Mouse (Mus musculus) limb, embryonic 12.5 days (tissue): ENCODE measurements around the gene H2-M10.1. TPM values are rescaled to one million over a fixed set of nuclear protein-coding genes. Genes with fewer than 3 reads are reported as not detected.
"Not testable (repeated sequence)": the region's sequence is repeated elsewhere in the genome, so short reads cannot be mapped to it uniquely, and the experiment has no call there.

Source experiments
- ATAC-seq: fragments of 200-750 bp; cut with Nextera tagmentation; 2 replicates; pipeline ENCODE4 v1.8.0; 2017; ENCODE audit warnings: low read depth, moderate TSS enrichment; ENCODE audit not compliant: insufficient number of reproducible peaks, insufficient read depth, low FRiP score, low TSS enrichment
- H3K27ac ChIP-seq: fragments of 300-500 bp; sonication (generic); 2 replicates; pipeline ENCODE4 v1.5.1; 2016; ENCODE audit warnings: mild to moderate bottlenecking, moderate library complexity
- H3K27me3 ChIP-seq: fragments of 300-500 bp; sonication (generic); 2 replicates; pipeline ENCODE4 v1.6.1; 2016; ENCODE audit warnings: mild to moderate bottlenecking, moderate library complexity
- H3K36me3 ChIP-seq: fragments of 300-500 bp; sonication (generic); 2 replicates; pipeline ENCODE4 v1.6.1; 2016; ENCODE audit warnings: mild to moderate bottlenecking, moderate library complexity
- H3K4me1 ChIP-seq: fragments of 300-500 bp; sonication (generic); replicated peaks from 2 replicates; pipeline ENCODE4 v1.6.1; 2016
- H3K4me2 ChIP-seq: fragments of 300-500 bp; sonication (generic); 2 replicates; pipeline ENCODE4 v1.6.1; 2016; ENCODE audit warnings: mild to moderate bottlenecking, moderate library complexity
- H3K4me3 ChIP-seq: fragments of 300-500 bp; sonication (generic); replicated peaks from 2 replicates; pipeline ENCODE4 v1.5.1; 2016; ENCODE audit warnings: mild to moderate bottlenecking
- H3K9ac ChIP-seq: fragments of 300-500 bp; sonication (generic); replicated peaks from 2 replicates; pipeline ENCODE4 v1.6.1; 2016; ENCODE audit warnings: mild to moderate bottlenecking, moderate library complexity
- H3K9me3 ChIP-seq: fragments of 300-500 bp; sonication (generic); 2 replicates; pipeline ENCODE4 v1.6.1; 2016; ENCODE audit warnings: mild to moderate bottlenecking, moderate library complexity
- WGBS: fragments of 180-500 bp; shearing (Covaris S2); methylation state at CpG from one replicate; pipeline ENCODE4 v1.1.7; 2016; 5-methylcytosine and 5-hydroxymethylcytosine counted together
- polyA plus RNA-seq: library from polyadenylated mRNA; unstranded; fragments of >200 nt; fragmentation: Nextera tagmentation; extraction: Ambion mirVana; gene quantifications from 2 replicates; pipeline ENCODE4 v1.2.1, GENCODE M21; 2016

H2-M10.1 gene
- polyA plus RNA-seq = not detected in 2 replicates

- Histone ChIP-seq H3K36me3 (no peaks in the 10 kb centered on the region), H3K27ac (no peak within 1 kb of the TSS), H3K9ac (no peak within 1 kb of the TSS), H3K4me1 (no peaks in the 10 kb centered on the region), H3K27me3 (no peaks in the 10 kb centered on the region), H3K4me3 (no peak within 1 kb of the TSS), H3K4me2 (no peak within 1 kb of the TSS), H3K9me3 (no peaks in the 10 kb centered on the region)
- no peak for ATAC-seq
- WGBS = 85% methylated on average over 4 of the region's 4 CpGs
Measured at GRCm38 (mm10) chr17:36326055-36326454, at the start of gene H2-M10.1. Gene H2-M10.1, minus strand, starts transcription at chr17:36326155.

GRCm38 (mm10) chr17:36368317-36368716 lies 42.4 kb upstream of the H2-M10.1 start, which contains the start of gene H2-M10.3:
Gene H2-M10.3, minus strand, starts transcription at chr17:36368417.
- ATAC-seq, H3K27ac ChIP-seq, H3K4me3 ChIP-seq, H3K4me2 ChIP-seq, H3K9ac ChIP-seq, H3K27me3 ChIP-seq, H3K4me1 ChIP-seq, H3K9me3 ChIP-seq, H3K36me3 ChIP-seq: not testable (repeated sequence)
- WGBS = 90% methylated on average over 2 of the region's 2 CpGs

- H3K9ac ChIP-seq, ATAC-seq, H3K9me3 ChIP-seq, H3K4me2 ChIP-seq, H3K27ac ChIP-seq, H3K36me3 ChIP-seq, H3K4me3 ChIP-seq, H3K4me1 ChIP-seq, H3K27me3 ChIP-seq: not testable (repeated sequence)
Measured at GRCm38 (mm10) chr17:36362404-36362803, 36.4 kb upstream of the H2-M10.1 start.

DNA sequence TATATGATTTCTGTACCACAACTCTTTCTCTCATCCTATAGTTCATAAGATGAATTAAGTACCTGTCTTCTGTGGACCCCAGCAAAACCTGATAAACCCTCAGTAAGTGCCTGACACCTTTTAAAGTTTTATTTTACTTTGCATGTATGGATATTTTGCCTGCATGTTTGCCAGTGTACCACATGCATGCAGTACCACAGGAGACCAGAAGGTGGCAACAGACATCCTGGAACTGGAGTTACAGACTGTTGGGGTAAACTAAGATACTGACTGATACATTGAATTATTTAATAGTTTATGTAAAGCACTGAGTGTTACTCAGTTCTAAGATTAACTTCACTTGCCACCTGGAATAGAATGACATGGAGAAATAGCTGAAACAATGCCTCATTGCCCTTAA lies 31.6 kb upstream of the H2-M10.1 start:
- not testable (repeated sequence) for ATAC-seq, H3K9ac ChIP-seq, H3K4me2 ChIP-seq, H3K36me3 ChIP-seq, H3K9me3 ChIP-seq, H3K4me3 ChIP-seq, H3K4me1 ChIP-seq, H3K27ac ChIP-seq, H3K27me3 ChIP-seq

GRCm38 (mm10) chr17:36355763-36356162 lies 29.8 kb upstream of the H2-M10.1 start:
- no peaks in the 10 kb centered on the region for H3K4me1 ChIP-seq
- H3K4me2 ChIP-seq = no peak overlapping the region
- no peak overlapping the region for H3K27ac ChIP-seq
- H3K36me3 ChIP-seq = no peaks in the 10 kb centered on the region
- 36% methylated on average over 3 of the region's 3 CpGs for WGBS
- H3K27me3 ChIP-seq = no peaks in the 10 kb centered on the region
- no peak overlapping the region for H3K4me3 ChIP-seq
- H3K9me3 ChIP-seq = no peaks in the 10 kb centered on the region
- no peak overlapping the region for H3K9ac ChIP-seq
- ATAC-seq = no peak

DNA sequence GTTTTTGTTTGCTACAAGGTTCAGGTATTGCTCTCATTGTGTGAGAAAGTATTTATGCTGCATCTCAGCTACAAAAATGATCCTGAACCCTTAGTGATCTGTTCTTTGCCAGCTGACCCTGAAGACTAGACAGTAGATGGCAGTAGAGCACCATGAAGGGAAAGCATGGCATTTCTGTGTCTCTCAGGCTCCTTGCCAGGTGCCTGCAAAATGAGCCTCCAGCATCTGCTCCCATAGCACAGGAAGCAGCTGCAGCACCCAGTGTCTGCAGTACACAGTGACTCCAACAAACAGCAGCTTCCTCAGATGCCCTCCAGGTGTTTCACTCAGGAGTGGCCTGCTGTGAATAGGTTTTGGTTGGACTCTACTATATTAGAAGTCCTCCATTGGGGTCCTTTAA lies 29.4 kb upstream of the H2-M10.1 start:
- H3K36me3 ChIP-seq, H3K4me2 ChIP-seq, H3K9ac ChIP-seq, H3K4me1 ChIP-seq, H3K9me3 ChIP-seq, H3K27ac ChIP-seq, H3K4me3 ChIP-seq, ATAC-seq, H3K27me3 ChIP-seq: not testable (repeated sequence)

- no peaks in the 10 kb centered on the region for H3K36me3 ChIP-seq
- H3K4me1 ChIP-seq = peaks cover 3% of the 10 kb centered on the region; the same call in 1 of the 2 replicates
- peaks cover 8% of the 10 kb centered on the region; the same call in 1 of the 2 replicates for H3K27me3 ChIP-seq
- no peak overlapping the region for H3K27ac ChIP-seq
- H3K9ac ChIP-seq = no peak overlapping the region
- peak overlapping the region; percentile 48 for H3K4me3 ChIP-seq
- H3K9me3 ChIP-seq = no peaks in the 10 kb centered on the region
- ATAC-seq = no peak
- peak overlapping the region; percentile 66 for H3K4me2 ChIP-seq
- 16% methylated on average over 5 of the region's 5 CpGs for WGBS
Measured at GRCm38 (mm10) chr17:36315689-36316253, 10.2 kb downstream of the H2-M10.1 start.

GRCm38 (mm10) chr17:36315041-36315688 lies 10.8 kb downstream of the H2-M10.1 start:
- Histone ChIP-seq H3K4me1 (peaks cover 3% of the 10 kb centered on the region; the same call in 1 of the 2 replicates), H3K9ac (peak overlapping the region; percentile 45), H3K4me3 (peak overlapping the region; percentile 48), H3K27ac (no peak overlapping the region), H3K9me3 (no peaks in the 10 kb centered on the region), H3K27me3 (peaks cover 8% of the 10 kb centered on the region; the same call in 1 of the 2 replicates), H3K4me2 (peak overlapping the region; percentile 66), H3K36me3 (no peaks in the 10 kb centered on the region)
- WGBS = under 1% methylated on average over 19 of the region's 19 CpGs
- no peak for ATAC-seq

GRCm38 (mm10) chr17:36314511-36314910 lies 11.4 kb downstream of the H2-M10.1 start:
- Histone ChIP-seq H3K9ac (peak overlapping the region; percentile 45; the same call in 1 of the 2 replicates), H3K4me2 (peak overlapping the region; percentile 66), H3K27me3 (peaks cover 8% of the 10 kb centered on the region; the same call in 1 of the 2 replicates), H3K4me1 (peaks cover 3% of the 10 kb centered on the region; the same call in 1 of the 2 replicates), H3K9me3 (no peaks in the 10 kb centered on the region), H3K4me3 (peak overlapping the region; percentile 48), H3K36me3 (no peaks in the 10 kb centered on the region), H3K27ac (no peak overlapping the region)
- no peak; the same call in 1 of the 2 replicates for ATAC-seq
- 5% methylated on average over 9 of the region's 9 CpGs for WGBS

GRCm38 (mm10) chr17:36309293-36309692 lies 16.7 kb downstream of the H2-M10.1 start:
- Histone ChIP-seq H3K4me2 (no peak overlapping the region), H3K4me3 (no peak overlapping the region), H3K9me3 (no peaks in the 10 kb centered on the region), H3K27ac (no peak overlapping the region), H3K27me3 (peaks cover 4% of the 10 kb centered on the region; the same call in 1 of the 2 replicates), H3K4me1 (no peaks in the 10 kb centered on the region), H3K36me3 (no peaks in the 10 kb centered on the region), H3K9ac (no peak overlapping the region)
- WGBS = 27% methylated on average over 1 of the region's 1 CpGs
- ATAC-seq = no peak

DNA sequence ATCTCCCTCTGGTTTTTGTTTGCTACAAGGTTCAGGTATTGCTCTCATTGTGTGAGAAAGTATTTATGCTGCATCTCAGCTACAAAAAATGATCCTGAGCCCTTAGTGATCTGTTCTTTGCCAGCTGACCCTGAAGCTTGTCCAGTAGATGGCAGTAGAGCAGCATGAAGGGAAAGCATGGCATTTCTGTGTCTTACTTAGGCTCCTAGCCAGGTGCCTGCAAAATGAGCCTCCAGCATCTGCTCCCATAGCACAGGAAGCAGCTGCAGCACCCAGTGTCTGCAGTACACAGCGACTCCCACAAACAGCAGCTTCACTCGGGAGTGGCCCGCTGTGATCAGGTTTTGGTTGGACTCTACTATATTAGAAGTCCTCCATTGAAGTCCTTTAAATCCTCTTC lies 17.1 kb downstream of the H2-M10.1 start:
- not testable (repeated sequence) for H3K27me3 ChIP-seq, ATAC-seq, H3K4me2 ChIP-seq, H3K9me3 ChIP-seq, H3K36me3 ChIP-seq, H3K4me3 ChIP-seq, H3K4me1 ChIP-seq, H3K9ac ChIP-seq, H3K27ac ChIP-seq
- WGBS = 0% methylated on average over 3 of the region's 3 CpGs

- Histone ChIP-seq H3K27me3 (no peaks in the 10 kb centered on the region), H3K9me3 (peaks cover 15% of the 10 kb centered on the region), H3K4me3 (no peak within 1 kb of the TSS), H3K36me3 (peaks cover 17% of the 10 kb centered on the region), H3K4me1 (no peaks in the 10 kb centered on the region), H3K9ac (no peak within 1 kb of the TSS), H3K27ac (no peak within 1 kb of the TSS), H3K4me2 (no peak within 1 kb of the TSS)
- 90% methylated on average over 2 of the region's 2 CpGs for WGBS
- ATAC-seq = no peak
Measured at GRCm38 (mm10) chr17:36286390-36286789, 39.6 kb downstream of the H2-M10.1 start, which contains the start of gene H2-M10.2. Gene H2-M10.2, minus strand, starts transcription at chr17:36286490.
